Mouse (Mus musculus): ENCODE results near the gene Sp2. TPM values are rescaled to one million over a fixed set of nuclear protein-coding genes. Genes with fewer than 3 reads are reported as not detected.

Sp2 gene
- polyA plus RNA-seq, 1 experiment from 2014 or later, result 29.7 TPM

GRCm38 (mm10) chr11:96987873-96988655, 5.3 kb upstream of the Sp2 start:
- Histone ChIP-seq H3K36me3 (replicated peaks) (no peaks in the 10 kb centered on the region), H3K9me3 (no peaks in the 10 kb centered on the region), H3K27ac (peak overlapping the region; percentile 51; the same call in 1 of the 2 replicates), H3K4me1 (peaks cover 48% of the 10 kb centered on the region), H3K27me3 (ENCODE audit: poor library complexity, severe bottlenecking) (peaks cover 89% of the 10 kb centered on the region), H3K4me3 (peak overlapping the region; percentile 46)
- no peak for DNase-seq (ENCODE audit: extremely low spot score, low spot score)
- 6% methylated on average over 31 of the region's 31 CpGs for WGBS

GRCm38 (mm10) chr11:96986463-96986862, 3.7 kb upstream of the Sp2 start:
- WGBS, result 63% methylated on average over 3 of the region's 3 CpGs
- H3K4me1 ChIP-seq, result peaks cover 46% of the 10 kb centered on the region
- peaks cover 85% of the 10 kb centered on the region for H3K27me3 ChIP-seq (ENCODE audit: poor library complexity, severe bottlenecking)
- no peak overlapping the region for H3K27ac ChIP-seq
- no peaks in the 10 kb centered on the region for H3K9me3 ChIP-seq
- no peak overlapping the region for H3K4me3 ChIP-seq
- no peaks in the 10 kb centered on the region for H3K36me3 ChIP-seq (replicated peaks)
- no peak for DNase-seq (ENCODE audit: extremely low spot score, low spot score)

- Histone ChIP-seq H3K27me3 (ENCODE audit: poor library complexity, severe bottlenecking) (peaks cover 82% of the 10 kb centered on the region), H3K4me3 (no peak overlapping the region), H3K27ac (no peak overlapping the region; the same call in 1 of the 2 replicates), H3K4me1 (peaks cover 47% of the 10 kb centered on the region), H3K9me3 (no peaks in the 10 kb centered on the region), H3K36me3 (replicated peaks) (no peaks in the 10 kb centered on the region)
- DNase-seq (ENCODE audit: extremely low spot score, low spot score), result no peak
- 22% methylated on average over 4 of the region's 4 CpGs for WGBS
Measured at GRCm38 (mm10) chr11:96984903-96985302, 2.1 kb upstream of the Sp2 start.

DNA sequence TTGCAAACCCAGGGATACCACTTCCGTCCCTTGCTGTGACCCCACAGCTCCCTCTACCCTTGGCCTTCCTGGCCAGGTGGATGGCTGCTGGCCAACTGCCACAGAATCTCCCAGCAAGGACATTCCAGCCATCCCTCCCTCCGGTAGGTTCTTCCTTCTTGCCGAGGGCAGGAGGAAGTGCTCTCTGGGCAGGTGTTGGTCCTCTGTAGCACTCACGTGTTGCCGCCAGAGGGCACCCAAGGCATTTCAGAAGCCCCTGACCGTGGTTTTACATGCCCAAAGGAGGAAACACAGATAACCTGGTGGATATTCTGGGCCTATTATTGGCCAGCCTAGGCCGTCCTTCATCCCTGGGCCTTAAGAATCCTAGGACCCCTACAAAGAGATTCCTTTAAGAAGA, 404 bp downstream of the Sp2 start:
- Histone ChIP-seq H3K36me3 (replicated peaks) (no peaks in the 10 kb centered on the region), H3K9me3 (no peaks in the 10 kb centered on the region), H3K4me1 (peaks cover 46% of the 10 kb centered on the region), H3K27ac (peak overlapping the region; percentile 8), H3K4me3 (peak overlapping the region; percentile 13), H3K27me3 (ENCODE audit: poor library complexity, severe bottlenecking) (peaks cover 56% of the 10 kb centered on the region)
- DNase-seq (ENCODE audit: extremely low spot score, low spot score), result peak; percentile 82
- WGBS, result 3% methylated on average over 7 of the region's 7 CpGs

- peaks cover 47% of the 10 kb centered on the region for H3K27me3 ChIP-seq (ENCODE audit: poor library complexity, severe bottlenecking)
- peaks cover 45% of the 10 kb centered on the region for H3K4me1 ChIP-seq
- no peaks in the 10 kb centered on the region for H3K36me3 ChIP-seq (replicated peaks)
- H3K27ac ChIP-seq, result no peak overlapping the region
- DNase-seq (ENCODE audit: extremely low spot score, low spot score), result no peak
- 77% methylated on average over 15 of the region's 15 CpGs for WGBS
- H3K4me3 ChIP-seq, result no peak overlapping the region
- no peaks in the 10 kb centered on the region for H3K9me3 ChIP-seq
Measured at GRCm38 (mm10) chr11:96981461-96981860, 1.3 kb downstream of the Sp2 start.

- Histone ChIP-seq H3K36me3 (replicated peaks) (peaks cover 8% of the 10 kb centered on the region), H3K9me3 (no peaks in the 10 kb centered on the region), H3K27me3 (ENCODE audit: poor library complexity, severe bottlenecking) (peaks cover 33% of the 10 kb centered on the region), H3K4me1 (peaks cover 49% of the 10 kb centered on the region), H3K27ac (no peak overlapping the region), H3K4me3 (no peak overlapping the region)
- no peak for DNase-seq (ENCODE audit: extremely low spot score, low spot score)
- WGBS, result 81% methylated on average over 5 of the region's 5 CpGs
Measured at GRCm38 (mm10) chr11:96980021-96980420, 2.7 kb downstream of the Sp2 start.

DNA sequence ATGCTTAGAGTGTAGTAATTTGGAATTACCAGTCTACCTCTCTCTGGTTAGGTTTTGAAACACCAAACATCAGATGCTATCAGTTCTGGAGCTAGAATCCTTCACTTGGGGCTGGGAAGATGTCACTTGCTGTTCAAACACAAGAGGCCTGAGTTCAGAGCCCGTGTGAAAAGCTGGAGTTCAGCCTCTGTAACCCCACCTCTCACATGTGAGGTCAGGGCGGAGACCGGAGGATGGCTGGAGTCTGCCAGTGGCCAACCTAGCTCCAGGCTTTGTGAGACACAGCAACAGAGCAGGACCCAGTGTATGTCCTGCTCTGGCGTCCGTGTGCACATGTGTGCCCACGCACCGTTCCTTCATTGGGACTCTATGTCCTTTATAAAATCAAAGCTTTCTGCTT, 3.4 kb downstream of the Sp2 start:
- Histone ChIP-seq H3K4me1 (peaks cover 45% of the 10 kb centered on the region), H3K27me3 (ENCODE audit: poor library complexity, severe bottlenecking) (peaks cover 26% of the 10 kb centered on the region), H3K4me3 (no peak overlapping the region), H3K9me3 (no peaks in the 10 kb centered on the region), H3K27ac (no peak overlapping the region), H3K36me3 (replicated peaks) (peaks cover 8% of the 10 kb centered on the region)
- 85% methylated on average over 7 of the region's 7 CpGs for WGBS
- no peak for DNase-seq (ENCODE audit: extremely low spot score, low spot score)

DNA sequence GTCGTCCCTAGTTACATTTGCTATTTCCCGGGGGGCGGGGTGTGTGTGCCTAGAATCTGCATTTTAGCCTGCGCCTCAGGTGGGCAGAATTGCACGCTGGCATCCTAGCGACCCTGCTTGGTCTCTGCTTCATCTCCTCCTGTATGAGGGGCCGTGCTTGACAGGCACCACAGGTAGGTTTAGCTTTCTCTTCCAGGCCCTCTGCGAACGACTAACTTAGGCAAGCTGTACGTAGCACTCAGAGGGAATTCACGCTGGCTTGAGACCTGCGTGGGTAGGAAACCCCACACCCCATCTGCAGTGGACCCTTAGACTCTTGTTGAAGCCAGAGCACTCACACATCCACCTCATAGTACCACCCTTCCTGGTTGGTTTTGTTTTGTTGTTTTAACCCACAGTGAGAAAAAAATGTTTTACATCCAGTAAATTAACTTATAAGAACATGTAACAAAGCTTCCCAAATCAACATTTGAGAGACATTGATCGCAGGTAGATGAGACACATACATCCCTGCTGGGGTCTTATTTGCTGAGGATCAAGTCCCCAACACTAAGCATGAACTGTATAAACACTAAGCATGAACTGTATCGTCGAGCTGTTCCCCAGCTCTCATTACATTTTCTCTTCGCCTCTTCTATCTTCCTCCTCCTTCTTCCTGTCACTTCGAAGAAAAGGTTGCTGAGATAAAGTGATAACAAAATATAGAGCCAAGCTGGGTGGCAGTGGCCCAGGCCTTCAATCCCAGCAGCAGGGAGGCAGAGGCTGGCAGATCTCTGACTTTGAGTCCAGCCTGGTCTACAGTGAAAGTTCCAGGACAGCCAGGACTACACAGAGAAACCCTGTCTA, 4.1 kb downstream of the Sp2 start:
- 34% methylated on average over 17 of the region's 17 CpGs for WGBS
- peaks cover 50% of the 10 kb centered on the region for H3K4me1 ChIP-seq
- H3K27ac ChIP-seq, result peak overlapping the region; percentile 100
- peak overlapping the region; percentile 86 for H3K4me3 ChIP-seq
- H3K36me3 ChIP-seq (replicated peaks), result peaks cover 10% of the 10 kb centered on the region
- peak; percentile 37 for DNase-seq (ENCODE audit: extremely low spot score, low spot score)
- no peaks in the 10 kb centered on the region for H3K9me3 ChIP-seq
- H3K27me3 ChIP-seq (ENCODE audit: poor library complexity, severe bottlenecking), result peaks cover 19% of the 10 kb centered on the region

DNA sequence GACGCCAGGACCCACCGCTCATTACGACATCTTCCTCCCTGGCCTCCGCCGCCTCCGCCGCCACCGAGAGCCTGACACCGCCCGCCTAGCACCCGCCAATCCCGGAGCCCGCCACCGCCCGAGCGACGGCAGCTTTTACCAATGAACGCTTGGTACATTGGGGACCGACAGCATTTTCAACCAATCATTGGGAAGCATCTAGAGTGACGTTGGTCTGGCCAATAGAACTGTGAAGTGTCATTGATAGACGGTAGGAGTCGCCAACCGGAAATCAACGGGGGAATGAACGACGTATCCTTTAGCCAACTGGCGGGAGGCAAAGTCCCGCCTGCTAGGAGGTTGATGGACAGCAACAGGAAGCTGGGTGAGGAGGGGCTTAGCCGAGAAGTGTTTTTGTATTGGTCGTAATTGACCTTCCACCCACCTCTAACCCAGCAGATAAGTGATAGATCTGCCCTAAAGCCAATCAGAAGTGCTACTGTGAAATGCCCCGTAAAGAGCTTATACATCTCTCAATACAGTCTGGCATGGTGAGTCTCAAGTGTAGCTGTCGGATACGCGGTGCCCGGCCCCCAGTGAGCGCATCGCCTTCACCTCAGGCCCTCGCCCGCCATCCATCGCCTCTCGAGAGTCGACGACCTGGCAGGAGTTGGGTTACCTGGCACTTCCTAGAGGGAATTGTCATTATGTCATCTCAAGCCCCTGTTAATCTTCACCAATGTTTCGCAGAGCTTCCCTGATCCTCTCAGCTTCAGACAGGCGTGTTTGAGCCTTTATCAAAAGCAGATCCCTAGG, 5.0 kb downstream of the Sp2 start:
- Histone ChIP-seq H3K4me3 (peak overlapping the region; percentile 86), H3K27ac (peak overlapping the region; percentile 100), H3K27me3 (ENCODE audit: poor library complexity, severe bottlenecking) (peaks cover 11% of the 10 kb centered on the region), H3K36me3 (replicated peaks) (peaks cover 14% of the 10 kb centered on the region), H3K4me1 (peaks cover 53% of the 10 kb centered on the region), H3K9me3 (no peaks in the 10 kb centered on the region)
- WGBS, result 1% methylated on average over 45 of the region's 45 CpGs
- peak; percentile 99 for DNase-seq (ENCODE audit: extremely low spot score, low spot score)

DNA sequence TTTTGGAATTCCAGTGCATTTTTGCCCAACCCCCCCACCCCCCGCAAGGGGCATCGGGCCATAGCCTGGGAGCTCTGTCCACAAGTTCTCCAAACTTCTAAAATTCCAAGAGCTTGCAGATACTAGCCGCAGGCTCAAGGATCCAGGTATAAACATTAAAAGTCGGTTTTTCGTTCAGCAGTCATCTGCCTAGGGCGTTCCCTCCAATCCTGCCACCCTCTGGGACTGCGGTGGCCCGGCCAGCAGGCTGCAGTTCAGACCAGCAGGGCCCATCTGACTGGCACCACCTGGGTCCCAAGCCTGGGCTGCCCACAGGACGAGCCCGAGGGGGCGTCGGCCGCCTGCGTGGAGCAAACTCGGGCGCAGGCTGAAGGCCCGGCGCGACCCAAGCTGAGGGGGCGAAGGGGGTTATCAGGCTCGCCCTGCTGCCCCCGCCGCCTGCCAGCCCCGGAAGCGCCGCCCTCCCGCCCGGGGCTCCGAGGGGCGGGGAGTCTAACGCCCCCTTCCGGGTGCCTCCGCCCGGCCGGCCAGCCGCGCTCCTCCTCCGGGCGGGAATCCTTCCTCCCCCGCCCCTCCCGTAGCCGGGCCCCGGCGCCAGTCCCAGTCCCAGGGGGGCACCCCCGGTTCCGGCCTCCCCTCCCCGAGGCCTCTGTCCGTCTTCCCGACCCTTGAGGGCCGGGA, 5.7 kb downstream of the Sp2 start:
- H3K4me1 ChIP-seq, result peaks cover 45% of the 10 kb centered on the region
- no peaks in the 10 kb centered on the region for H3K9me3 ChIP-seq
- peaks cover 14% of the 10 kb centered on the region for H3K36me3 ChIP-seq (replicated peaks)
- H3K27me3 ChIP-seq (ENCODE audit: poor library complexity, severe bottlenecking), result peaks cover 8% of the 10 kb centered on the region; the same call in 1 of the 2 replicates
- whole genome bisulfite sequencing, result under 1% methylated on average over 49 of the region's 50 CpGs
- H3K27ac ChIP-seq, result peak overlapping the region; percentile 100
- DNase-seq (ENCODE audit: extremely low spot score, low spot score), result no peak
- H3K4me3 ChIP-seq, result peak overlapping the region; percentile 86

- Histone ChIP-seq H3K36me3 (replicated peaks) (peaks cover 14% of the 10 kb centered on the region), H3K9me3 (no peaks in the 10 kb centered on the region), H3K27ac (peak overlapping the region; percentile 100; the same call in 1 of the 2 replicates), H3K4me3 (peak overlapping the region; percentile 86), H3K4me1 (peaks cover 39% of the 10 kb centered on the region), H3K27me3 (ENCODE audit: poor library complexity, severe bottlenecking) (peaks cover 1% of the 10 kb centered on the region; the same call in 1 of the 2 replicates)
- no peak for DNase-seq (ENCODE audit: extremely low spot score, low spot score)
- WGBS, result 59% methylated on average over 3 of the region's 3 CpGs
Measured at GRCm38 (mm10) chr11:96976379-96976687, 6.4 kb downstream of the Sp2 start.
